Mouse (Mus musculus) neural tube, embryonic 10.5 days (tissue): ENCODE measurements at regions not wholly inside any gene's neighbourhood (a gene's known extent, or its start where the extent isn't known, plus 50 kb on each side); places are given as distances from the start of the nearest gene placed in this dataset.
"Not testable (repeated sequence)": the region's sequence is repeated elsewhere in the genome, so short reads cannot be mapped to it uniquely, and the experiment has no call there.

ENCODE experiments used
- DNase-seq: peaks from one replicate; pipeline ENCODE4 v3.0.0-alpha.2; 2017; ENCODE audit warnings: low spot score; ENCODE audit errors: extremely low spot score

- no peak for DNase-seq
Observed at GRCm38 (mm10) chr10:85242701-85243100, 57.8 kb upstream of the Cry1 start.

GRCm38 (mm10) chr10:85243556-85243955 is 58.7 kb upstream of the Cry1 start:
- DNase-seq, result no peak

DNA sequence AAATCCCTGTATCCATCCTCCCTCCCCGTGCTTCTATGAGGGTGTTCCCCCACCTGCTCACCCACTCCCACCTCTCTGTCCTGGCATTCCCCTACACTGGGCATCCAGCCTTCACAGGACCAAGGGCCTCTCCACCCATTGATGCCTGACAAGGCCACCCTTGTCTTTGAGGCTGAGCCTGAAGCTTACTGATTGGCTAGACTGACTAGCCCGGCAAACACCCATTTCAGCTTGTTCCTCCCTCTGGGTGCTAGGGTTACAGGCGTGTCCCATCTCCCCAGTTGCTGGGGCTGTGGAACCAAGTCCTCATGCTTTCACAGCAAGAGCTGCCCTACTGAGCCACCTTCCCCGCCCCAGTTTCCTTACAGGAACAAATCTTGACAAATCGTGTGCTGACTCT is 80.9 kb upstream of the Cry1 start:
- no peak for DNase-seq

DNA sequence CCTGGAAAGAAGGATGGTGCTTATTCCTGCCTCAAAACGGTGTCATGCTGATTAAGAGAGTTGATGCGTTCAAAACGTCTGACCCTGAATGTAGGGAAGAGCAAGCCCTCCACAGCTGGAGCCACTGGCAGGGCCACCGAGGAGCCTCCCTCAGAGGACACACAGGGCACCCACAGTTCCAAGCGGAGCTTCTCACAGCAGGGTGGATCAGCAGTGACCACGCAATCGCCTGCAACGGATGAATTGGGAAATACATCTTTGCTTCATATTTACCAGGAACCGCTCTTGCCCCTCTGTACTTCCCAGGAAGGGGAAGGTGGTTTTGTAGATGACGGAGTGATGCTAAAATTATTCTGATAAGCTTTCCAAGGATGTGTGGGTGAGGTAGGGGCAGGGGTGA is 81.3 kb upstream of the Cry1 start:
- no peak for DNase-seq

DNA sequence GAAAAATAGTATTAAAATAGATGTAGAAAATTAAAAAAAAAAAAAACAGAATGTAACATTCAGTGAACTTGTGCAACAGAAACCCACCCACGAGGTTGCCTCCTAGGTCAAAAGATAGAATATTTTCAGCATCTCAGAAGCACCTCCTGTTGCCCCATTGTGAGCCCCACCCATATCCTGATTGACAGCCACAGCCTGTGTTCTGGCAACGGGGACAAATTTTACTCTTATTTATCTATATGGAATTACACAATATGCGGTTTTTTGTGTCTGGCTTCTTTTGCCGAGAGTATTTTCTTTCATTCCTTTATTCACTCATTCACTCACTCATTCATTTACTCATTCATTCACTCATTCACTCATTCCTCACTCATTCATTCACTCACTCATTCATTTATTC is 81.9 kb upstream of the Cry1 start:
- no peak for DNase-seq

DNA sequence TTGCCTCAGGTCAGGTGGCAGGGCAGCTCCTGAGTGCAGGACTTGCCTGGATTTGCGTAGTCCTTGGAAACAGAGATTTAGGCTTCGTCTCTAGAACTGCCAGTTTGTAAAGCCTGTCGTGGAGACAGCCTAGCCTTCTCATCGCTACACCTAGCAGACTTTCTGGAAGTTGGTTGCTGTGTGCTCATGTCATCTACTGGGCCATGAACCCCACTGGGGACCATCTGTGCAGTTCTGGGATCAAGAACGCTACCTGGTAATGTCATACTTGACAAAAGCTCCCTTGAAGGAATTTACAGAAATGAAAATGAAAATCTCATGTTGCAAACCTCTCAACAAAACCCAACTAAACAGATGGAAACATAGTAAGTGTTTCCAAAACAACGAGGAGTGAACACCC is 85.3 kb upstream of the Cry1 start:
- no peak for DNase-seq

- no peak for DNase-seq
Observed at GRCm38 (mm10) chr10:85276793-85277192, 91.9 kb upstream of the Cry1 start.

DNA sequence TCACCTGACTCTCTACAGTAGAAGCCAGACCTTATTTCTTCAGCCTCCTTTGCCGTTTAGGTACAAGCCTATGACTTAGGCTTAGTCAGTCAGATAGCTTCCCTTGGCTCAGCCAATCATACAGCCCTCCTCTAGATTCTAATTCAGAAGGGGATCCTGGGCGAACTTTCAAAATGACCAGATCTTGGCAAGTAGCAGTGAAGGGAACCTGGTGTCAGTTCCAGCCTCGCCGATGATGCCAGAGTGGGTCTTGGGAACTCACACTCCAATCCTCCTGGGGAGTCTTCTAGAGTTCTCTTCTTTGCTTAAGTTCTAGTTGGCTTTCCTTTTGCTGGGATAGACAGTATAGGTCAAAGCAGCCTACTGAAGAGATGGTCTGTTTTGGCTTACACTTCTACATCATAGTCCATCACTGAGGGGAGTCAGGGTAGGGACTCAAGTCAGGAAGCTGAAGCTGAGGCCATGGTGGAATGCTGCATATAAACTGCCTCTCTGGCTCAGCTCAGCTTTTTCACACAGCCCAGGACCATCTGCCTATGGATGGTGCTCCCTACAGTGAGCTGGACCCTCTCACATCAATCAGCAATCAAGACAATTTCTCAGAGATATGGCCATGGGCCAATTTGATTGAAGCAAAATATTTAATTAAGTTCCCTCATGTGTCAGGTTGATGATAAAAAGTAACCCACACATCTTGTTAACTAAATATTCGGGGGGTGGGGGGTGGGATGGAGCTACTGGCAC is 94.7 kb upstream of the Btbd11 start:
- no peak for DNase-seq

GRCm38 (mm10) chr10:85292477-85292855 is 94.1 kb upstream of the Btbd11 start:
- no peak for DNase-seq

- no peak for DNase-seq
Observed at GRCm38 (mm10) chr10:85293071-85293783, 93.4 kb upstream of the Btbd11 start.

- no peak for DNase-seq
Observed at GRCm38 (mm10) chr10:85295133-85295887, 91.3 kb upstream of the Btbd11 start.

DNA sequence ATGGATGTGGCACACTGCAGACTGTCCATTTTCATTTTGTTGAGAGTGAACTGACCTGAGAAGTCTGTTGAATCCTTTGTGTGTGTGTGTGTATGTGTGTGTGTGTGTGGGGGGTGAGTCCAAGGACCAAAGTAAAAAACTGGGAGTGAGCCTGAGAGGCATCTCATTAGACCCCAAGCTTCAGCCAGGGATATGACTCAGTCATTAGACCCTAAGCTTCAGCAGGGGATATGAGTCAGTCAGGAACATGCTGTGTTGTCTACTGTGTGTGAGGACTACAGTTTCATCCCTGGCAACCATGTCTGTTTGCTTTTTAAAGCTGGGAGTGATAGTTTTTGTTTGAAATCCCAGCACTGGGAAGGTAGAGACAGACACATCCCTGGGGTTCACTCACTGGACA is 74.8 kb upstream of the Btbd11 start:
- DNase-seq, result no peak

- DNase-seq, result not testable (repeated sequence)
Observed at GRCm38 (mm10) chr10:85313331-85313730, 73.3 kb upstream of the Btbd11 start.

DNA sequence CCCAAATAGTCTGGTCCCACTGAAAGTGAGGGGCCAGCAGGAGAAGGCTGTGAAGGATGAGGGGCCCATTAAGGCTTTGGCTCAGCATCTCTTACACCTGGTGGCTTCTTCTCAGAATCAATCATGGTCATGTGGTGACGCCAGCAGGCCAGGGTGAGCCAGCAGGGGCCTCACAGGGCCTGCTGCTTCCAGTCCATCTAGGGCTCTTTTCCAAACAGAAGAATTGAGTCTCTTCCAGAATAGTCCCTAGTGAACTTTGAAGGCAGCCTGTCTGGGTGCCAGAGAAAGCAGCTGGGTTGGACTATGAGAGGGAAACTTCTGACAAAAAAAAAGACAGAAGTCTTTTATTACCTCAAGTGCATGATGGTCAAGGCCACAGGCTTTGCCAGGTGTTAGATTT is 65.6 kb upstream of the Btbd11 start:
- DNase-seq, result no peak

- DNase-seq, result no peak
Observed at GRCm38 (mm10) chr10:85322280-85322679, 64.3 kb upstream of the Btbd11 start.

GRCm38 (mm10) chr10:85329382-85329781 is 57.2 kb upstream of the Btbd11 start:
- no peak for DNase-seq

DNA sequence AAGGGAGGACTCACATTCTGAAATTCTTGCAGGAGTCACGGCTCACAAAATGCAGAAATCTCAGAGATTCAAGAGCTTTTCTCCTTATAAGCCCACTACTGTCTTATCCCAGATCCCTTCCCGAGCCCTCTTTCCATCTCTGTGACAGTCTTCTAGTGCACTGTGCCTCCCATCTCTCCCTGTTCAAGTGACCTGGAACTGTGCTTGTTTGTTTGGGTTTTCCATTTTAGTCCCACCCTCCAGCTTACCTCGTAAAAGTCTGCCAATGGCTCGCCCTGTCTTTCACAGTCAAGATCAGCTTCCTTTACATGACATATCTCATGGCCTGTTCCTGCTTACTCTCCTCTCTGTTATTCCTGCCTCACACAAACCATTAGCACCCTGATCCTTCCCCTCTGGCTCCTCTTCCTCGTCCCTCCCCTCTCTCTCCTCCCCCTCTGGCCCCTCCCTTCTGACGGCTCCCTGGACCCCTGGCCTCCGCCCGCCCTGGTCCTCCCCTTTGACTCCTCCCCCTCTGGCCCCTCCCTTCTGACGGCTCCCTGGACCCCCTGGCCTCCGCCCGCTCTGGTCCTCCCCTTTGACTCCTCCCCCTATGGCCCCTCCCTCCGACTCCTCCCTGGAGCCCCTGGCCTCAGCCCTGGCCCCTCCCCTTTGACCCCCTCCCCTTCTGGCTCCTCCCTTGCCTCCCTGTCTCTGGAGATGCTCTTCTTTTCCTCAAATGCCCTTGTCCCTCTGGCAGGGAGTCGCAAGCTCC is 55.5 kb upstream of the Btbd11 start:
- peak; percentile 79 for DNase-seq
